Mouse (Mus musculus) thymus, postnatal 14 days (tissue): ENCODE results near the gene Derl3.

Experiments used
- DNase-seq: peaks from one replicate; pipeline ENCODE4 v3.0.0; 2021

Gene Derl3

DNA sequence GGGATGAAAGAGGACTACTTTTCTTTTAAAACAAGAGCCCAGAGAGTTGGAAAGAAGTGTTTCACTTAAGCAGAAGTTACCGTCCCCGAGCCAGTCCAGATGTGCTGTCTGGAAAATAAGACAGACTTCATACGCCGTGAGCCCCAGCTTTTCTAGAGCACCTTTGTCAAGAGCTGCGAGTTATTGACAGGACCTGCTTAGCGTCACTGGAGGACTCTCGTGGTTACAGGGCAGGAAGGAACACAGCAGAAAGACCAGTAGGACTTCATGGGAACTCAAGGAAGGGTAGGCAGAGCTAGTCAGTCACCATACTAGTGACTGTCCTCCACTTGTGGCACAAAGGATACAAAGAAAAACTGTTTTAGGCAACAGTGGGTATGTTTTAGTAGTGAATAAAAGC, 22.3 kb downstream of the Derl3 start:
- no peak for DNase-seq

DNA sequence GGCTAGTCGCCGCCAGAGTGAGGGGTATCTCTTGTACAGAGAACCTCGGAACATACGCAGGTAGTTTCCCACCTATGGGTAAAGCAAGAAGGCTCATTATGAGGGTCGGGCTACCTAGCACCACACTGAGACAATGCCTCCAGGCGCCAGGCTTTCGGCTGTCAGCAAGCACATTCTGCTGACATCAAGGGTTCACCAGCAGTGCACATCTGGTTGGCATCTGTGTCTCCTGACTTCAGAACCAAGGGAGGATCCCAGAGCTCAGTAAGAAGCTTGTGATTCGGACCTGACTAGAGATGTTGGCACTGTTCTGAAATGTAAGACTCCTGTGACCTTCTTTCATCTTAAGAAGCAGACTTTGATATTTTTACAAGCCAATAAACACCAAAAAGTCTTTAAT, 23.6 kb downstream of the Derl3 start:
- DNase-seq: no peak

DNA sequence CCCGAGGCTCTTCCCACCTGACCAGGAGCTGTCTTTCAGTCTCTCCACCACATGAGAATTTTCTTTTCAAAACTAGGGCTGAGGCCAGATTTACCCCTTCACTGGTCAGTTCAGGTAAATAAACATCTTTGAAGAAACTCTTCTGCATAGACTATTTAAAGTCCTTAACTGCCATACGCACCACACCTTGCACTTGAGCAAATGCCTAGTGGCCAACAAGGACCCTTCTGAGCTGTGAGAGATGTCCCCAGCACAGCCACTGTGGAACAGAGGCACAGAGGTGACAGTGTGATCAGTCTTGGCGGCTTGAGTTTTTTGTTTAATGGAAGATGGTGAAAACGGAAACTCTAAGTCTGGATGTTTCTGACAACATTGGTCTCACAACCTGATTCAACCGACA, 25.8 kb downstream of the Derl3 start:
- DNase-seq: no peak

DNA sequence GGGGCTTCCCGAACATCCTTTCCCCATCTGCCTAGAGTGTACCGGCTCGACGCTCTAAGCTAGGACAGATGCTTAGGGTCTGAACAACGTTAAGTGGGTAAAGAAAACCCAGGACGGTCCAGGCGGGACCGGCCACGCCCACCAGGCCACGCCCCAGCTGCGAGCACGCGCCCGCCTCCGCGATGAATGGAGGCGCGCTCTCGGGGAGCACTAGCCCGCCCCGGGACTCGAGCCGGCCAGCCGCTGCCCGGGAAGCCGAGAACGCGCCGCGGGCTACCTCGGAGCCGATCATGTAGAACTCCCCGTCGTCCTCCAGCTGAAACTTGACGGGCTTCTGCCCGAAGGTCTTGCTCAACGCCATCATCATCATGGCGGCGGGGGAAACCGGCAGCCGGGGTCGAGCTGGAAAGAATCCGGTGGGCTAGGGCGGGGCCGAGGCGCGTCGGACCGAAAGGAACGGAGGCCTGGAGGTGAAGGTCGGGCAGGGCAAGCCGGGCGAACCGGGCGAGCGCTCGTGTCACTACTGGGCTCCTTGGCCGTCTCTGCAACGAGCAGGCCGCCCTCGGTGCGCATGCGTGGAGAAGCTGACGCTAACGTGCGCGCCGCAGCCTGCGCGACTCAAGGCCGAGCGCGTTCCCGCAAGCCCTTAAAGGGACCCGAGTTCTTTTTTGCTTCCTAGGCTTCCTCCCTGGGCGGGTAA, 28.0 kb downstream of the Derl3 start, which contains the start of gene Smarcb1:
Gene Smarcb1, minus strand, starts transcription at position 592 of the 700 bp plus-strand sequence.
- DNase-seq: peak; percentile 95

DNA sequence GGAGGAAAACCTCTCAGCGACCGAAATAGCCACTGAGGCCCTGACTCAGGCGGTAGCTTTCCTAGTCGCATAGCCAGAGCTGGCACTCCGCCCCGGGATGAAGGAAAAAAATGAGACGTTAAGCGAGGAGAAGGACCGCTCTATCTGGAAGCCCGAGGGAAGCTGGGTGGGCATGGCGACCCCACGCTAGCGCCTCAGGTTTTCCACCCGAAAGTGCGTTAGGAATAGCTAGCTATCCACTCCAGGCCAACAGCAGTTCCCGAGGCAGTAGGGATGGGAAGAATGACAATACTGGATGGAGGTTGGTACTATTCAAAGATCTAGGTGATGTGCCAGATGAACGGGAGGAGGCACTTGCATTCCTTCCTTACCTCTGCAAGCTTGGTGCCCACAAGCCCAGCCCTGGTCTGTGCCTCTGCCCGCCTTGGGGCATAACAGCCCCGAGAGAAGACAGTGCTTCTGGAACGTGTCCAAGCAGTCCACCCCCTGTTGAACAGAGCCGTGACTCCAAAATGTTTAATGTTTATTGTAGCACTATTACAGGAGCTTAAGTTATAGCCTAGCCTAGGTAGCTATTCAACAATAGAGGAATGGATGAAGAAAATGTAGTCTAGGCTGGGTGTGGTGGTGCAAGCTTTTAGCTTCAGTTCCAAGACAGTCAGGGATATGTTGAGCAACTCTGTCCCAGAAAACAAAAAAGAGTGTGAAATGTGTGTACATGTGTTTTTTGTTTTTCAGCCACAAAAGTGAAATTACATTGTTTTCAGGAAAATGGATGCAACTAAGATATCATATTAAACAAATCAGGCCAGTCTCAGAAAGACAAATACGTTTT, 28.7 kb downstream of the Derl3 start:
- DNase-seq: no peak

DNA sequence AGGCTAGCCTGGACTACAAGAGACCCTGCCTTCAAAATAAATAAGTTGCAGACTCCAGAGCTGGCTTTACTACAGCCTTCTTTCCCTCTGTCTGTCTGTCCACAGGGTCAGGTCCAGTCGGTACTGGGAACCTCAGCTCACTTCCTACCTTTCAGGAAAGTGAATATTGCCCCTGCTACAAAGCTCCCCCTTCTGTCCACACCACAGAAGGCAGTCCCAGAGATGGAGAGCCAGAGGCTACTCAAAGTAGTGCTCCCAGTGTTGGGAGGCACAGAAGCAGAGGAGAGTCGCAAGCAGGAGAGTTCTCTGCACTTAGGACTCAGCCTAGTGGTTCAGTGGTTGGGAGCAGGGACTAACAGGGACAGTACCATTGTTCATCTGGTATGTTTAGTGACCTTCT, 31.1 kb downstream of the Derl3 start:
- DNase-seq: no peak

DNA sequence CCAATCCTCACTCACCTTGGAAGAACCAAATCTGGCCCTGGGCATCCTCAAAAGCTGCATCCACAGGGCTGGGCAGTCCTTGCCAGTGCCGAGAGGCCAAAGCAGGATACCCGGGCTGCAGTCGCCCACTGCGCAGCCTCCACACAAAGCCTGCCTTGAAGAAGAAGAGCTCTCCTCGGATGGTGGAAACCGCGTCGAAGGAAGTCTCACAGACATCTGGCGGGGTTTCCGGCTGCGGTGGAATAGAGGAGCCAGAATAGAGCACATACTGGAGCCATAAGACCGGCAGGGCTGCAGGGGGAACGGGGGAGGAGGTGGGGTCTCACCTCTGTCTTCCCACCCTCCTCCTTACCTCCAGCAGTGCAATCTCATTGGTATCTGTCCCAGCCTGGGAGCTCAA, 33.2 kb downstream of the Derl3 start:
- DNase-seq: peak; percentile 44

DNA sequence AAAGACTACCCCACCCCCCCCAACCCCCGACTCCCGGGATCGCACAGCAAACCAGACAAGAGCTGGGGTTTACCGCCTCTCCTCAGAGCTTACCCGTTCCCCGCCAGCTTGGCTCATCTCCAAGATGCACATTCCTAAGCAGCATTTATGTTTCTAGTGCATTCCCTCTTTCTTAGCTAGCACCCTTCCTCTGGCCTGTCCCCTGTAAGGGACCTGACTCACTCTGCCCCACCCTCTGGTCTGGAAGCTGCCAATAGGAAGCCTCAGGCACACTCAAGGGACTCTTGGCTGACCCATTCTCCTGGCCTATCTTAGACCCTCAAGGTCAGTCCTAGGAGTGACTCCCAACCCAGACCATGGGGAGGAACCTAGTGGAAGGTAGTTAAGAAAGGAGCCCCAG, 37.1 kb downstream of the Derl3 start:
- DNase-seq: no peak

DNA sequence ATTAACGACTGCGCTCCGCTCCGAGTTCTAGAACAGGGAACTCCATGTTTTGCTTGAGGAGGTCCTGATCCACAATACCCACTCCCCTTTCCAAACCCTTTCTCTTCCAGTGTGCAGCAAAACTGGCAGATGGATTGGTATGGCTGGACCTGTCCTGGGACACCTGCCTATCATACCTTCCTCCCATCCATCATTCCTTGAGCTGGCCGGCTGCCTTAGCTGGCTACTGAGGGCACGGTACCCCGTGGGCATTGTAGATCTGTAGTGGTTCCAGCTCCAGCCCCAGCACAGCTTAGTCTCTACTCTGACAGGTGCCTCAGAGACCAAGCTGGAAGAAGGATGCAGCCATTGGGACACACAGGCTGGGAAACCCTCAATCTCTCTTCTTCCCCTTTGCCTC, 38.1 kb downstream of the Derl3 start:
- no peak for DNase-seq

DNA sequence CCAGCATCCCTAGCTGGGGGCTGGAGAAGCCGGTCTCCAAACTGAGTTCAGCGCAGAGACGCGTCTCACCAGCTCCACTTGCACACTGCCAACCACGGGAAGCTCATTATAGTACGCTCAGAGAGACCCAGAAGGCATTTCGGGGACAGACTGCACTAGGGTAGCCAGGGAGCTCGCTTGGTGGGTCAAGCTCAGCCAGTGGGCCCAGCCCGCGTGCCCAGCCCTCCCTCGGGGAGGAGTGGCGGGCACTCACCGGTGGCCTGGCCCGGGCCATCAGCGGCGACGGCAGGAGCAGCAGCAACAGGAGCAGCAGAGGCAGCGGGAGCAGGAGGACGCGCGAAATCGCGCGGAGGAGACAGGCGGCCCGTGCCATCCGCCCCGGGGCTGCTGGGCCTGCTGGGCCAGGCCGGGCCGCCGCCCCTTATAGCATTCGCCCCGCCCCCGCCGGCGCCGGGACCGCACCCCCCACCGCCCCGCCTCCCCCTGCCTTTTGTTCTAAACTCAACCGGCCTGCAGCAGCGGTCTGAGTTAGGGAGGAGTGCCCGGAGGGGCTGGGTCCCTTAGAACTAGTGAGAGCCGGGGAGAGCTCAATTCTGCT, 39.0 kb downstream of the Derl3 start:
- peak; percentile 47 for DNase-seq

DNA sequence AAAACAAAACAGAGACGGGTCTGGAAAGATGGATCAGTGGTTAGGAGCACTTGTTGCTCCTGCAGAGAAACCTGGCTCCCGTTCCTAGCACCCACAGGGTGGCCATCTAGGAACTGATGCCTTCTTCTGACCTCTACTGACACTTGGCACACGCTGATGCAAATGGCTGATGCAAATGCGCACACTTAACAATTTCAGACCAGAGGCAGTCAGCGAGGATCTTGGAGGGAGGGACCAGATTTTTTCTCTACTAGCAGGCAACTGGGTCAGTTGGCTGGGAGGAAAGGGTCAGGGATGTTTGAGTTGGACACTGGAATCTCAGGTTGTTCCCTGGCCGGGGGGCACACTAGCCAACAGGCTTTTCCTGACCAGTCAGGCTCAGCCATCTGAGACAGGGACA, 39.7 kb downstream of the Derl3 start, which contains the start of gene Chchd10:
Gene Chchd10, plus strand, starts transcription at position 240 of the 400 bp plus-strand sequence.
- no peak for DNase-seq

DNA sequence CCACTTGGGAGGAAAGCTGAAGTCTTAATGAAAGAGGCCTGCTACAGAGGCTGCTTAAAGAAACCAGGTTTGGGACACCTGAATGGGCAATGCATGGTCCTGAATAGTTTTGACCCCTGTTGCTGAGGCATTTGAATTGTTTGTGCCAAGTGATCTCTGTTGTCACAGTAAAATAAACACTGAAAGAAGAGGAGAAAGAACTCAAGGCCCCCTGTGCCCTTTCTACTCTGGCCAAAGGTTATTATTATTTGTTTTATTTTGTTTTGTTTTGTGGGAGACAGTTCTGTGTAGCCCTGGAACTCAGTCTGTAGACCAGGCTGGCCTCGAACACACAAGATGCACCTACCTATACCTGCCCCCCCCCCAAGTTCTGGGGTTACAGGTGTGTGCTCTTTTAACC, 41.8 kb downstream of the Derl3 start:
- DNase-seq: no peak

DNA sequence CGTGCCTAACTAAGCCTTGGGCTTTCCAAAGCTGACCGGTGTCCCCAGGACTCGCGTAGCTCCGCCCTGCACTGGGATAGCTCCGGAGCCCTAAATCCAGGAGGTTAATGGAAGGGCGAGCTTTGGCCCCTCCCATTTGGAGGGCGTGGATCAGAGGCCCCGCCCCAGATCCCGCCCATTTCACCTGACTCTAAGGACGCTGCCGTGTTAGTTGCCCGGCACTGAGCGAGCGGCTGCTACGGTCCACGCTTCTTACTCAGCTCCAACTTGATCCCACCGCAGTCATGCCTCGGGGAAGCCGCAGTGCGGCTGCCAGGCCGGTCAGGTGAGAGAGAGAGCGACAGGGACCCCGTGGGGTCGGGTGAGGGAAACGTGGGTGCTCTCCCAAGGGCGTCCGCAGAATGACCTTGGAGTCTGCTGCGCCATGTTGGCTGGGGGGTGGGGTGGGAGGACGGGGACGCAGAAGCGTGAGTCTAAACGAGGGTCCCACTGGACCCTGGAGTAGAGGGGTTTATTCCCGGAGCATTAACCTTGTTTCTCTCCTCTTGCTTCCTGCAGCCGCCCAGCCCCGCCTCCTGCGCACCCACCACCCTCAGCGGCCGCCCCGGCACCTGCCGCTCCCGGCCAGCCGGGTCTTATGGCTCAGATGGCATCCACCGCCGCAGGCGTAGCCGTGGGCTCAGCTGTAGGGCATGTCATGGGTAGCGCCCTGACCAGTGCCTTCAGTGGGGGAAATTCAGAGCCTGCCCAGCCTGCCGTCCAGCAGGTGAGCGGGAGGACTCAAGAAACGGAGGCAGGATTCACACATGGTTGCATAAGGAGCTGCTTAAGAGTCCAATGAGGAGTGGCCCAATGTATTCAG, 42.7 kb downstream of the Derl3 start, which contains the start of gene Mmp11:
Gene Mmp11, minus strand, starts transcription at position 817 of the 862 bp plus-strand sequence.
- peak; percentile 70 for DNase-seq

DNA sequence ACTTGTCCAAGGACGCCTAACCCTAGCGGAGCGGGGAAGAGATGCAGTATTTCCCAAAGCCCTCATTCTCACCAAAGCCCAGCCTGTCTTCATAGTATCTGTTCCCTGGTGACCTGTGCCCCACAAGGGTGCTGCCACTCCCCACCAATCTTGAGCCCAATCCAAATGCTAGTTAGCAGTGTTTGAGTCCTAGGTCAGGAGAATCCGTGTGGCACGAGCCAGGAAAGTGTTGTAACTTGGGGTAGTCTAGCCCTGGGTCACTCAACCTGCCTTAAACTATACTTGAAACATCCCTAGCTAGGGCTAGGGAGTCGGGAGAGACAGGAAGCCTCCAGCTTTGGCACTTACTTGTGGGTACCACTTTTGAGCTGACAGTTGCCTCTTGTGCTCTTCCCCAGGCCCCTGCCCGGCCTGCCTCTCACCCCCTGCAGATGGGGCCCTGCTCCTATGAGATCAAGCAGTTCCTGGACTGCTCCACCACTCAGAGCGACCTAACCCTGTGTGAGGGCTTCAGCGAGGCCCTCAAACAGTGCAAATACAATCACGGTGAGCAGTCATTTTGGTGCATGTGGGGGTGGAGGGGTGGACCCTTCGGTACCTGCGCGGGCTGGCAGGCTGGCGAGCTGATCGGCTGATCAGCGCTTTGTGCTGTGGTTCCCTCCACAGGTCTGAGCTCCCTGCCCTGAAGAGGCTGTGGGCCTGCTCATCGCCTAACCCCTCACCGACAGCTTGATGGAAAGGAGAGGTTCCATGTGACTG, 43.9 kb downstream of the Derl3 start:
- no peak for DNase-seq

DNA sequence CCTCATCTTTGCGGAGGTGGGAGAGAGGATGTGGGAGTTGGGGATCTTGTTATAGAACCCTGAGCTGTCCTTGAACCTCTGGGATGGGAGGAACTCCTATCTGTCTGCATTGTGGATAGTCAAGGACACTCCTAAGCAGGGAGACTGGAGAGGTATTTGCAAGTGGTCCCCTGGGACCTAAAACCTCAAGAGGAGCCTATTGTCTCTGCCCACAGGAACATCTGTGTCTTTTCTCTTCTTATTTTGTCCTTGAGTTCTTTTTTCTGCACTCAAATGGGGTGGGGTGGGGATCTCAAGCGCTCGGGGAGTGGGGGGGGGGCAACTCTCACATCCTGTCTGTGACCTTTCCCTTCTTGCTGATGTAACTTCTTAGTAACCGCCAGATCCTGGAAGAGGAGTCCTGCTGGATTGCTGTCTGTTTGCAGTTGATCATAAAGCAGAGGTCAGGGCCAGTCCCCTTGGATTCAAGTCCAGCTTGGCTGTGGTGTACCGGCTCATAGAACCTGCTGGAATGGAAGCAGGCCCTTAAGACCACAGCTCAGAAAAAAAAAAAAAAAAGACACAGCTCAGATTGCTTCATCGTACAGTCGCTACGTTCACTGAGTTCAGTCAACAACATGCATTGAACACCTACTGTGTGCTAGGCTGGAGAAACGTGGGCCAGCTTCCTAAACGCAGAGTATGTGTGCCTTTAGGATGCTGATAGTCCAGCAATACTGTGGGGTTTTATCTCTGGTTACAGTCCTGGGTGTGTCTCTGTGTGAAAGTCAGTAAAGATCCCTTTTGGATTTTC, 44.8 kb downstream of the Derl3 start:
- no peak for DNase-seq

DNA sequence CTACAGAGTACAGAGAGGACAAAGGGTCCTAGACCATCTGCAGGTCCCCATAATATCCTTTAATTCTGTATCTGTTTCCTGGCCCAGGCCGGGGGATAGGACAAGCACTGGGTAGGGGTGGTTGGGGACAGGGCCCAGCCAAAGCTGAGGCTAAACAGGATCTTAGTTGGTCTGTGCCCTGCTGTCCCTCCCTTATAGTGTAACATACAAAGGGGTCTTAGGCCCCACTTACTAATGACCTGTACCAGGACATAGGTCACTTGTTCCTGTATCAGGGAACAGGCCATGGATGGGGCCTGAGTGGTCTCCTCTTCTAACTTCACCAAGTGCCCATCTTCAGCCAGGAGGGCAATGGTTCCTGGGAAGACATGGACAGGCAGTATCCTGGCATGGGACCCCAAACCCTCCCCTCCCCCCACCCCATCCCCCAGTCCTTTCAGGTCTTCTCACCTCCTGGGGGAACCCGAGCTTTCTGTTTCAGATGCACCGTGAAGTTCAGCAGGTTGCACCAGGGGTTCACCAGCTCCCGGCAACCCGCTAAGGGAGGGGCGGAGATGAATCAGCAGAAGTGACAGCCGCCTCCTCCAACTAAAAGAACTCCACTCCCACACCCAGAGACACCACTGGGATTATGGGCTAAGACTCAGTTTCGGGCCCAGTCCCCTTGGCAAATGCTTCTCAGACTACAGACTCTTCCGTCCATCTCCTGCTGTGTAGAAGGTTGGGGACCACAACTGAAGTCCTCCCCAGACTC, 46.4 kb downstream of the Derl3 start:
- no peak for DNase-seq

DNA sequence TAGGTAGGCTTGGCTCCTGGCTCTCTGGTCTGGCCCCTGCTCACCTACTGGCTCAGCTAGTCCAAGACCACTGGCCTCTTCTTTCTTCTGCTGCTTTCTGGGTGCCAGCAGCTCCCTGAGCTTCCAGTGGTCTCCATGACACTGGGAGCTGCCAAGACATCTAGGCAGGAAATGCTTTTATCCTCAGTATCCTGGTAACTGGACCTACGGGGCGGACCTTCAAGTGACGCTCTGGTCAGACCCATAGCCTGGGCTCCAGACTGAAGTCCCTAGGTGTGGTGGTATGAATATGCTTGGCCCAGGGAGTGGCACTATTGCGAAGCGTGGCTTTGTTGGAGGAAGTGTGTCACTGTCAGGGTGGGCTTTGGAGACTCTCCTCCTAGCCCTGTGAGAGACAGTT, 47.3 kb downstream of the Derl3 start, which contains the start of gene Gm867:
Gene Gm867, minus strand, starts transcription at position 153 of the 400 bp plus-strand sequence.
- DNase-seq: no peak

DNA sequence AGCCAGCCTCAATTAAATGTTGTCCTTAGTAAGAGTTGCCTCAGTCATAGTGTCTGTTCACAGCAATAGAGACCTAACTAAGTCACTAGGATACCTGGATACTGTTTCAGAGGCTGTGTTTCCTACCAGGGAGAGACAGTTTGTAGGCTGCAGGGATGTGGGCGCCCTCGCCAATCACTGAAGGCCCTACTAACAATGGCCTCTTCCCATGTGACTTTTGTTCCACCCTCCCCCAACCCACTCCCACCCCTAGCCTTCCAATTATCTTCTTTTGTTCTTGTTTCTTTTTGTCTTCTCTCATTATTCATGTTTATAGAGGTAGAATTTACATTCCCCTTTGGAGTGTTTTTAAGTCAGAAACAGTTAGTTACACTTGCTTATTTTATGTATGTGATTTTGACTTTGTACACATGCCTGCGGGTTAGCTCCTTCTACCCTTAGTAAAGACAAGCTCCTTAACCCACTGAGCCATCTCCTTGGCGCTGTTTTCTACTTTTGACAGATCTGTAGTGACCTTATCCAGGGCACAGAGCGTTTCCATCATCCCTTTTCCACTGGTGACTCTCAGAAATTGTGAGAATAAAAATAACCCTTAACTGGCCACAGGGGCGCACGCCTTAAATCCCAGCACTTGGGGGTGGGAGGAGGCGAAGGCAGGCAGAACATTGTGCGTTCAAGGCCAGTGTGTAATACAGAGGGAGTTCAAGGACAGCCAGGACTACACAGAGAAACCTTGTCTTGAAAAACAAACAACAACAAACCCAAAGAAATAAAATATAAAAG, 48.0 kb downstream of the Derl3 start:
- no peak for DNase-seq

DNA sequence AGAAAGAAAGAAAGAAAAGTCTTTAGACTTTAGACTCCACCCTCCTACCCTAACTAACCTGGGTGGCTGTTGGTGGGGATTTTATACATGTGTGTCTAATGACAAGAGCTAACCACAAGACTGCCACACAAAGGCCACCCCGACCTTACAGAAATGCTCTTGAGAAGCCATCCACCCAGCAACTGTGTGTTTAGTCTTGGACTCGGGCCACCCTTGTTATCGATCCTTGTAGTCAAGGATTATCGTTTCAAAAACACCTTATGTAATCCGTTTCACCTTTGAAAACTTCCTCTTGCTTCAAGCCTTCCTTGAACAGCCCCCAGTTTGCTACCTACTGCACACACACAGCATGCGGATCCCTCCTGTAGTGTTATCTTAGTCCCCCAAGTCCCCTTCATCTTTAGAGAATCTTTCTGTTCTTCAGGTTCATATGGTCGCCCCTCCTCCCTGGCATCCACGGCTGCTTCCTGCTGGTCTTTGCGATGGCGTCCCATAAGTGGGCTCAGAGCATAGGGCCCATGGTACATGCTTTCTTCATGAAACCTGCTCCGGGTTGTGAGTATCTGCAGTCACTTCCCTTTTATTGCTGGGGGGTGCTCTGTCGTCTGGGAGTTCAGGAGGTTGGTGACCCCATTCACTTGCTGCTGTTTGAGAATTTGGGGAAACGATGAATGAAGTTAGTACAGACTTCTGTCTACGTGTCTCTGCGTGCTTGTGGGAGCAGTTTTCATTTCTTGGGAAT, 49.7 kb downstream of the Derl3 start, which contains the start of gene Vpreb3:
Gene Vpreb3, plus strand, starts transcription at position 322 of the 742 bp plus-strand sequence.
- DNase-seq: no peak
